Mouse (Mus musculus) midbrain, embryonic 13.5 days (tissue): Measurements from ENCODE around the gene Cryba4. TPM values are rescaled to one million over a fixed set of nuclear protein-coding genes. Genes with fewer than 3 reads are reported as not detected.

Experiments
- ATAC-seq: fragments of 200-750 bp; cut with Nextera tagmentation; 2 replicates; pipeline ENCODE4 v1.8.0; 2017; ENCODE audit warnings: mild to moderate bottlenecking, moderate TSS enrichment, moderate library complexity
- H3K27ac ChIP-seq: fragments of 300-500 bp; sonication (generic); 2 replicates; pipeline ENCODE4 v1.5.1; 2015; ENCODE audit warnings: inconsistent platforms, mild to moderate bottlenecking, moderate library complexity
- H3K27me3 ChIP-seq: fragments of 300-500 bp; sonication (generic); 2 replicates; pipeline ENCODE4 v1.6.1; 2015; ENCODE audit warnings: mild to moderate bottlenecking, inconsistent platforms
- H3K36me3 ChIP-seq: fragments of 300-500 bp; sonication (generic); 2 replicates; pipeline ENCODE4 v1.6.1; 2015; ENCODE audit warnings: mild to moderate bottlenecking, inconsistent platforms
- H3K4me1 ChIP-seq: fragments of 300-500 bp; sonication (generic); replicated peaks from 2 replicates; pipeline ENCODE4 v1.6.1; 2015; ENCODE audit warnings: inconsistent platforms
- H3K4me2 ChIP-seq: fragments of 300-500 bp; sonication (generic); replicated peaks from 2 replicates; pipeline ENCODE4 v1.6.1; 2015; ENCODE audit warnings: moderate library complexity, mild to moderate bottlenecking, inconsistent platforms
- H3K4me3 ChIP-seq: fragments of 300-500 bp; sonication (generic); replicated peaks from 2 replicates; pipeline ENCODE4 v1.5.1; 2015; ENCODE audit warnings: mild to moderate bottlenecking, inconsistent platforms
- H3K9ac ChIP-seq: fragments of 300-500 bp; sonication (generic); replicated peaks from 2 replicates; pipeline ENCODE4 v1.6.1; 2015; ENCODE audit warnings: mild to moderate bottlenecking, inconsistent platforms
- H3K9me3 ChIP-seq: fragments of 300-500 bp; sonication (generic); 2 replicates; pipeline ENCODE4 v1.6.1; 2016; ENCODE audit warnings: mild to moderate bottlenecking, inconsistent platforms
- WGBS: fragments of 180-500 bp; shearing (Covaris S2); methylation state at CpG from one replicate; pipeline ENCODE4 v1.1.7; 2015; 5-methylcytosine and 5-hydroxymethylcytosine counted together
- polyA plus RNA-seq: library from polyadenylated mRNA; unstranded; fragments of >200 nt; fragmentation: Nextera tagmentation; extraction: Ambion mirVana; gene quantifications from 2 replicates; pipeline ENCODE4 v1.2.1, GENCODE M21; 2015

Gene Cryba4
- polyA plus RNA-seq, 1 experiment from 2014 or later, result 1.7 TPM

DNA sequence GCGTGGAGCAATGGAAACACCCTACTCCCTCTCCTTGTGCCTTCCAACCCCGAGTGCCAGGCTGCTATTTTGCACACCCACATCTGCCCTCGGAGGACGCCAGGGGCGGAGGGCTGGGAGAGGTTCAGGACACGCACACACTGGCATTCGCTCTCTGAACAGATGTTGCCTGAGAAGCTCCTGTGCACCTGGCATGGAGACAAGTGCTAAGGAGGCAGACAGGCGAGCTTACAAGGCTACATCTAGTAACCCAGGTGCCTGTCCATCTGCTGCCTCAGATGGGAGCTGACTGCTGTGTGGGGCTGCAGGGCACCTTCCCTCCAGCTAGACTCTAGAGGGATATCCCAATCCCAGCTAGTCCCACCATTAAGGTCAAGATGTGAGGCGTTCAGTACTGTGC, 4.1 kb upstream of the Cryba4 start:
- H3K27me3 ChIP-seq, result 0 out of 2 replicates have a peak, but pooled peaks cover 5% of the 10 kb centered on the region
- no peak for ATAC-seq
- no peak overlapping the region for H3K4me2 ChIP-seq
- no peak overlapping the region for H3K27ac ChIP-seq
- H3K9me3 ChIP-seq, result no peaks in the 10 kb centered on the region
- no peaks in the 10 kb centered on the region for H3K36me3 ChIP-seq
- H3K9ac ChIP-seq, result no peak overlapping the region
- WGBS, result 81% methylated on average over 9 of the region's 9 CpGs
- H3K4me1 ChIP-seq, result 0 out of 2 replicates have a peak, but pooled peaks cover 7% of the 10 kb centered on the region
- no peak overlapping the region for H3K4me3 ChIP-seq

DNA sequence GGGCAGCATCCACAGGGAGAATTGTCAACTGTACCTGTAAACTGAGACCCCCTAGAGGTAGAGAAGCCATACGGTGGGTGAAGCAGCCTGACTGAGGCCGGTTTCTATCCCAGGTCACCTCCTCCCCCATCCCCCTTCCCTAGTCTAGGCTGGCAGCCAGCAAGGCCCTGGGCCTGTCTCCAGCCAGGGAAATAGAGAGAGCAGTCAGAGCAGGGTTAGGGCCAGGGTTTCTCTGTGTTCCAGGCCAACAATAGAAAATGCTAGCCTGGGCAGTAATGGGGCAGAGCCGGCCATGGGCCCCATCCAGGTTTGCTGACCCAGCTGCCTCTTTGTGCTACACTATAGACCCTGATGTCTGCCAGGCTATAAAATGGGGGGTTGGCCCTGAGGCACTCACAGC, 3.1 kb upstream of the Cryba4 start, which contains the start of gene Crybb1:
TSS of gene Crybb1 (plus strand) at position 390 of the 400 bp plus-strand sequence.
- no peak within 1 kb of the TSS for H3K4me3 ChIP-seq
- no peak within 1 kb of the TSS; the same call in 1 of the 2 replicates for H3K9ac ChIP-seq
- ATAC-seq, result no peak
- no peaks in the 10 kb centered on the region for H3K36me3 ChIP-seq
- 48% methylated on average over 3 of the region's 3 CpGs for WGBS
- H3K27me3 ChIP-seq, result 0 out of 2 replicates have a peak, but pooled peaks cover 3% of the 10 kb centered on the region
- H3K4me1 ChIP-seq, result 0 out of 2 replicates have a peak, but pooled peaks cover 7% of the 10 kb centered on the region
- H3K4me2 ChIP-seq, result no peak within 1 kb of the TSS
- no peaks in the 10 kb centered on the region for H3K9me3 ChIP-seq
- no peak within 1 kb of the TSS for H3K27ac ChIP-seq

DNA sequence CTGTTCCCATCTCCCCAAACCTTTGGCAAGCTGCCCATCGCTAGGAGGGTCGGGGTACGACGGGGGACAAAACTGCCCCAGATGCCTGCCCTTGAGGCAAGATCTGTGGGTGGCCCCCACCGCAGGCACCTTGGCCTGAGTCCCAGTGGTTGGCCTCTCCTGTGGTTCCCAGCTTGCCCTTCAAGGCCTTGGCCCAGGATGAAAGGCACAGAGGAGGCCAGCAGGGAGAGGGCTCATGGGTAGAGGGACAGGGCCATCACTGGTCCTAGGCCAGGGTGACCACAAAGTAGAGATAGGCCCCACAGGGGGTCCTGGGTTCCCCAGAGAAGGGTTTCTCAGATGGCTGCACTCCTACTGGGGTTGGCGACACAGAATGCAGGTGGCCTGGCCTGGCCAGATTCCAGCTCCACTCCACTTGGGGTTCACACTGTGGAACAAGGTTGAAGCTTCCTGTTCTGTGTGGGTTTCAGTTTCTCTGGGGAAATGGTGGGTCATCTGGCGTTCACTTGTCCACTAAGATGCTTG, 2.0 kb upstream of the Cryba4 start:
- Histone ChIP-seq H3K36me3 (no peaks in the 10 kb centered on the region), H3K4me1 (0 out of 2 replicates have a peak, but pooled peaks cover 7% of the 10 kb centered on the region), H3K4me3 (no peak overlapping the region), H3K27ac (no peak overlapping the region), H3K9me3 (no peaks in the 10 kb centered on the region), H3K9ac (no peak overlapping the region), H3K27me3 (no peaks in the 10 kb centered on the region), H3K4me2 (no peak overlapping the region)
- ATAC-seq, result no peak
- 75% methylated on average over 7 of the region's 7 CpGs for WGBS

DNA sequence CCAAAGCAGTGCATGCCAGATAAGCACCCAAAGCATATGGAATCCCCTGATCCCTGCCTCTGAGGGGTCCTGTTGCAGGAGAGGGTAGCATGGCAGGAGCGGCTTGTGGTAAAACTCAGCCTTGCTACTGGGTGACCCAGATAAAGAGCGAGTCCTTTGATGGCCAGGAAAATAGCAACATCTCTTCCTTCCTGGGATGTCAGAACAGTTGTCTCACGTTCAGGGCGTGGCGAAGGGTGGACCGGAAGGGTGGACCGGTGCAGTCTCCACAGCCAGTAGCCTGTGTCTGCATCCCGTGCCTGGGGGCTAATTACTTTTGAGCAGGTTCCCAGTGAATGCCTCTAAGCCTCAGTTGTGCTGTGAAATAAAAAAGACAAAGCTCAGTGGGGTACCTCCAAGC, 851 bp upstream of the Cryba4 start:
- no peaks in the 10 kb centered on the region for H3K9me3 ChIP-seq

DNA sequence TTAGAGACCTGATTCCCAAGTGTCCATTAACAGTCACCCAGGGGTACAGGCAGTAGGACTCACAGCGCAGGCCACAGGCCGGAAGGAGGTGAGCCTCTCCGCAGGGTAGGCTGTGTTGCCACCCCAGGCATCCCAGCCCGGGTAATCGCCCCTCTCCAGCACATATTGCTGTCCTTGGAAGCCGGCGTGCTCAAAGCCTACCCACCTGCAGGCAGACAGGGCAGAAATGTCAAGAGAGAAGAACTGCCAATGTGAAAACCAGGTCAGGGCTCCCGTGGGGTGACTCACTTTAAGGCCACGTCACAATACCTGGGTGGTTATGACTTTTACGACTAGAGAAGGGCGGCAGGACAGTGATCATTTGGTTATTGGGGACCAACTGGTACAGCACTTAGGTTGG, 3.2 kb downstream of the Cryba4 start:
- Histone ChIP-seq H3K9me3 (no peaks in the 10 kb centered on the region), H3K36me3 (no peaks in the 10 kb centered on the region), H3K4me2 (no peak overlapping the region), H3K27me3 (no peaks in the 10 kb centered on the region), H3K27ac (no peak overlapping the region), H3K4me3 (no peak overlapping the region), H3K4me1 (0 out of 2 replicates have a peak, but pooled peaks cover 4% of the 10 kb centered on the region), H3K9ac (no peak overlapping the region)
- no peak for ATAC-seq
- 90% methylated on average over 11 of the region's 11 CpGs for WGBS

More for the DNA sequence above, 851 bp upstream of the Cryba4 start:
- Histone ChIP-seq H3K27me3 (no peaks in the 10 kb centered on the region), H3K4me1 (0 out of 2 replicates have a peak, but pooled peaks cover 7% of the 10 kb centered on the region), H3K4me2 (no peak overlapping the region), H3K4me3 (no peak overlapping the region), H3K9ac (no peak overlapping the region), H3K27ac (no peak overlapping the region), H3K36me3 (no peaks in the 10 kb centered on the region)
- no peak for ATAC-seq
- WGBS, result 23% methylated on average over 8 of the region's 8 CpGs

DNA sequence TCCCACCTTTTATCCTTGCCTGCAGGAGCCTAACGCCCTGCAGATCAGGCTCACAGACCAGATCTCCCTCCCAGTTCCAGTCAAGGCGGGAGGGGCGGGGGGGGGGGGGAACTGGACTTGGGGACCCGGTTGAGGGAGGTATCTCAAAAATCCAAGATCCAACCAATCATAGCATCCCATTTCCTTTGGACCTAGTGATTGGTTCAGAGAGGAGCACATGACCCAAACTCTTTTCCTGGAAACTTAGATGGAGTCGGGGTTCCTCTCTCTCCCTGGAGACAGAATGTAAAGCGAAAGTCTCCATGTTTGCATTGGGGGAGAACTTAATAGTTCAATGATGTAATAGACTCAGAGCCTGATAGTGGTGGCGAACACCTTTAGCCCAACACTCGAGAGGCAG, 4.9 kb downstream of the Cryba4 start:
- H3K27me3 ChIP-seq, result no peaks in the 10 kb centered on the region
- no peaks in the 10 kb centered on the region for H3K4me1 ChIP-seq
- no peak overlapping the region for H3K4me3 ChIP-seq
- no peaks in the 10 kb centered on the region for H3K36me3 ChIP-seq
- ATAC-seq, result no peak
- WGBS, result 48% methylated on average over 8 of the region's 8 CpGs
- H3K27ac ChIP-seq, result no peak overlapping the region
- no peaks in the 10 kb centered on the region for H3K9me3 ChIP-seq
- no peak overlapping the region for H3K9ac ChIP-seq
- H3K4me2 ChIP-seq, result no peak overlapping the region

DNA sequence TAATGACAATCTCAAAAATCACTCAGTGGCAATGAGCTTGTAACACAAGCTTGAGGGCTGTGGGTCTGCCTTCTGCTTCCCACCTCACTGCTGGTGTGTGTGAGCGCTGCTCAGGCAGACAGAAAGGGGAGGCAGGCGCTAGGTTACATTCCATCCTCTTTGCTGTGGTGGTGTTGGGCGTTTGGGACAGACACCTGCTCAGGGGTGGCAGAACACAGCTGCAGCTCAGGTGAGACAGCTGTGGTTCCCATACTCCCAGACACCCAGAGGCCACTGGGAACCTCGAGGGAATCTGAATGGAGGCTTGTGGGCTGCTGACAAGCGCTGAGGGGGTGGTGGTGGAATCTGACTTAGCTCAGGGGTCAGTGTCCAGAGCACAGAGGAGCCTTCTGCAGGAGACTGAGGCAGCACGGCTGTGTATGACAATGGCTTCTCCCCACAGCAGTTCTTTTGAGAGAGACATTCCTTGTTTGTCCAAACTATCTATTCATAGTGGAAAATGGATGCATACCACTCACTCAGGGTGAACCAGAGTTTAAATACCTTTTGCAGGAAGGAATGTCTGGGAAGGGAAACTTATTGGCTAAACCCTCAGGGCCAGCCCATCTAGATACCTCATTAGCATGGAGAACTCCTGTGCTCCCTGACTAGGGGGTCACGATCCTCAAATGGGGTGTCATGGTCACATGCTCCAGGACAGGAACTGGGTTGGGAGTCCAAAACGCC, 7.3 kb downstream of the Cryba4 start:
- Histone ChIP-seq H3K27ac (no peak overlapping the region), H3K36me3 (no peaks in the 10 kb centered on the region), H3K4me2 (no peak overlapping the region), H3K9ac (no peak overlapping the region), H3K4me1 (peaks cover 11% of the 10 kb centered on the region), H3K27me3 (no peaks in the 10 kb centered on the region), H3K4me3 (no peak overlapping the region), H3K9me3 (no peaks in the 10 kb centered on the region)
- 51% methylated on average over 8 of the region's 8 CpGs for WGBS
- ATAC-seq, result no peak

DNA sequence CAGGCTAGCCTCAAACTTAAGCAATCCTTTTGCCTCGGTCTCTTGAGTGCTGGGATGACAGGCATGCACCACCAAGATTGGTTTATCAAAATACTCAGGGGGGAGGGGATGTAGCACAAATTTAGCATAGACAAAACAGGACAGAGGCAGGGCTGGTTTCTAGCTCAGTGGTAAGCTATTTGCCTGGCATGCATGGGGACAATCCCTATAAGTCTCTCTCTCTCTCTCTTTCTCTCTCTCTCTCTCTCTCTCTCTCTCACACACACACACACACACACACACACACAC, 8.1 kb downstream of the Cryba4 start:
- no peak for ATAC-seq
- H3K27me3 ChIP-seq, result no peaks in the 10 kb centered on the region
- no peaks in the 10 kb centered on the region for H3K36me3 ChIP-seq
- H3K9me3 ChIP-seq, result no peaks in the 10 kb centered on the region
- H3K4me1 ChIP-seq, result peaks cover 18% of the 10 kb centered on the region
- no peak overlapping the region for H3K27ac ChIP-seq
- no peak overlapping the region for H3K4me2 ChIP-seq
- H3K9ac ChIP-seq, result no peak overlapping the region
- 70% methylated on average over 1 of the region's 1 CpGs for WGBS
- no peak overlapping the region for H3K4me3 ChIP-seq

DNA sequence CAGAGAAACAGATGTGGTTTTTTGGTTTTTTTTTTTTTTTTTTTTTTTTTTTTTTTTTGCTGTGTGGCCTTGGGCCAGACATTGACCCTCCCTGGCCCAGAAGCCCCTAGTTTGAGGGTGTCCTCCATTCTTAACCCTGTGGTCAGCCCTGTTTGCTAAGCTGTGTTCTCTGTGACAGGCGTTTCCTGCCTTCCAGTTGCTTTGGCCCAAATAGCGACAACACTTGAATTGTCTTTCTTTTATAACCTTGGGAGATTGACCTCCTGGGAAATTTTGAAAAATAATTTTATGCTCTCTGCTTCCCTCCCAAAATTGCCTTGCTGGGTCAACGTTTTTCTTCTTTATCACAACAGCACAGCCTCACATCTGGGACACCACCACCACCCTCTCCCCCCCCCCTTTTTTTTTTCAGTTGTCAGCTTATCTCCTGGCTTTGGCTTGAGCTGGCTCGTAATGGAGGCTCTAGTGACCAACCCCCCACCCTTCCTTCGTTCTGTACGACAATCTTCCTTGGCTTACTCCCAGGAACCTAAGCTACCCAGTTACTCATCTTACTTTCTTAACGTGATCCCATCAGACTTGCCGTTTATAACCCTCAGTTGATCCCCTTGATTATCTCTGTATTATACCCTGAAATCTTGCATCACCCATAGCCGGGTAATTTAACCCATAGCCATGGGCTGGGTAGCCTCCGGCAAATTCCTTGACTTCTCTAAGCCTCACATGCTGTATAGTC, 8.6 kb downstream of the Cryba4 start:
- Histone ChIP-seq H3K36me3 (no peaks in the 10 kb centered on the region), H3K27me3 (no peaks in the 10 kb centered on the region), H3K9ac (no peak overlapping the region), H3K4me3 (no peak overlapping the region), H3K27ac (no peak overlapping the region), H3K4me1 (peaks cover 23% of the 10 kb centered on the region), H3K9me3 (no peaks in the 10 kb centered on the region), H3K4me2 (no peak overlapping the region)
- WGBS, result 70% methylated on average over 10 of the region's 10 CpGs
- no peak for ATAC-seq

DNA sequence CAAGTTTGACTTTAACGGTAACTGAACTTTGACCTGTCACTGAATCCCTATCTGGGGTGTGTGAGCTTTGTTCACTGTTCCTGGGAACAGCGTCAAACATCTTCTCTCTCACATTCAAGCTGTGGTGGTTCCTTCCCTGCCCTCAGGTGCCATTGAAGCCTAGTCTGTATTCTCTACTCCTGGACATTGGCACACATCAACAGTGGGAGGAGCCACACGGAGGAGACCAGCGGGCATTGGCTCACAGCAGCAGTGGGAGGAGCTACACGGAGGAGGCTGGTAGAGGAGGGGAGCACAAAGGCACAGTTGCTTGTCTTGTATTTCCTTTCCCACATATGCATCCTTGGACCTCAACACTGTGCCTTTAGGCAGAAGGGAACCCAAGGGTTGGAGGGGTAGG, 9.3 kb downstream of the Cryba4 start:
- ATAC-seq, result no peak
- no peaks in the 10 kb centered on the region for H3K36me3 ChIP-seq
- peaks cover 30% of the 10 kb centered on the region for H3K4me1 ChIP-seq
- 54% methylated on average over 5 of the region's 5 CpGs for WGBS
- no peak overlapping the region for H3K27ac ChIP-seq
- H3K27me3 ChIP-seq, result no peaks in the 10 kb centered on the region
- H3K4me2 ChIP-seq, result no peak overlapping the region
- H3K9ac ChIP-seq, result no peak overlapping the region
- H3K9me3 ChIP-seq, result no peaks in the 10 kb centered on the region
- no peak overlapping the region for H3K4me3 ChIP-seq

DNA sequence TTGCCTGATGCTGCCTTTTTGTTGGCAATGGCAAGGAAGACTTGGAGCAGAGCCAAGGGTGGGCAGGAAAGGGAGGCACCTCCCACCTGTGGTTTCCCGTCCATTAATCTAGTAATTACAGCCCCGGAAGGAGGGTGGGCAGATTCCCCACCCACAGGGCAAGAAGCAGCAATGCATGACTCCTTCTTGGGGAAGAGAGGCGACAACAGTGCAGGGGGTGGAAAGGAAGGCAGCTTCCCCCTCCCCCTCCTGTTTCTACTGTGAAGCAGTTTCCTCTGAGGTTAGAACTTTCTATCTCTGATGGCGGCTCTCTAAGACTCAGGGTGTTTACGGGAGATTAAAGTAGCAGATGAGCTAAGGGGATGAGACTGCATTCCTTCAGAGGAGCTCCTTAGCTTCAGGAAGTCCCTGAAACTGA, 9.9 kb downstream of the Cryba4 start:
- no peaks in the 10 kb centered on the region for H3K9me3 ChIP-seq
- H3K36me3 ChIP-seq, result no peaks in the 10 kb centered on the region
- H3K27me3 ChIP-seq, result no peaks in the 10 kb centered on the region
- WGBS, result 76% methylated on average over 5 of the region's 5 CpGs
- no peak overlapping the region for H3K4me2 ChIP-seq
- H3K27ac ChIP-seq, result no peak overlapping the region
- H3K4me3 ChIP-seq, result no peak overlapping the region
- no peak for ATAC-seq
- no peak overlapping the region for H3K9ac ChIP-seq
- H3K4me1 ChIP-seq, result peaks cover 37% of the 10 kb centered on the region

DNA sequence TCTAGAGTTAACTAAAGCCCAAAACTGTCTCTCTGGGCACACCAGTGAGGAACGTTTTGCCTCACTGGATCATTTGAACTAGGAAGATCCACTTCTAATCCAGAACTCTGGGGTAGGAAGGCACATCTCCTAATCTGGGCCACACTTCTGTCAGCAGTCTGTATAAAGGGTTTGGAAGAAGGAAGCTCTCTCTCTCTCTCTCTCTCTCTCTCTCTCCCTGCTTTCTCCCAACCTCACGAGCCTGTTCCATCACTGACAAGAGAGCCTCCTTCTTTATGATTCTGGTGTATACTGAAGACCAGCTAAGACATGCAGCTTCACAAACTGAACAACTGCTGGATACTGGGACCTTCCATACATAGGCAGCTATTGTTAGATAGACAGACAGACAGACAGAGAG, 10.5 kb downstream of the Cryba4 start:
- Histone ChIP-seq H3K27ac (no peak overlapping the region), H3K27me3 (no peaks in the 10 kb centered on the region), H3K9me3 (no peaks in the 10 kb centered on the region), H3K36me3 (no peaks in the 10 kb centered on the region), H3K4me2 (no peak overlapping the region), H3K4me3 (no peak overlapping the region), H3K4me1 (peaks cover 42% of the 10 kb centered on the region), H3K9ac (no peak overlapping the region)
- WGBS, result 86% methylated on average over 2 of the region's 2 CpGs
- no peak for ATAC-seq
